Mouse (Mus musculus): ENCODE results near the gene Ilf3. TPM values are rescaled to one million over a fixed set of nuclear protein-coding genes. Genes with fewer than 3 reads are reported as not detected.
A peak's percentile ranks its signal among the peaks of the same experiment; 100 is the strongest.
"Not testable (repeated sequence)": the region's sequence is repeated elsewhere in the genome, so short reads cannot be mapped to it uniquely, and the experiment has no call there.

Gene Ilf3
- polyA plus RNA-seq (2016; fragmentation: Nextera tagmentation; extraction: Ambion mirVana) = 84.1 and 85.3 TPM in 2 replicates

DNA sequence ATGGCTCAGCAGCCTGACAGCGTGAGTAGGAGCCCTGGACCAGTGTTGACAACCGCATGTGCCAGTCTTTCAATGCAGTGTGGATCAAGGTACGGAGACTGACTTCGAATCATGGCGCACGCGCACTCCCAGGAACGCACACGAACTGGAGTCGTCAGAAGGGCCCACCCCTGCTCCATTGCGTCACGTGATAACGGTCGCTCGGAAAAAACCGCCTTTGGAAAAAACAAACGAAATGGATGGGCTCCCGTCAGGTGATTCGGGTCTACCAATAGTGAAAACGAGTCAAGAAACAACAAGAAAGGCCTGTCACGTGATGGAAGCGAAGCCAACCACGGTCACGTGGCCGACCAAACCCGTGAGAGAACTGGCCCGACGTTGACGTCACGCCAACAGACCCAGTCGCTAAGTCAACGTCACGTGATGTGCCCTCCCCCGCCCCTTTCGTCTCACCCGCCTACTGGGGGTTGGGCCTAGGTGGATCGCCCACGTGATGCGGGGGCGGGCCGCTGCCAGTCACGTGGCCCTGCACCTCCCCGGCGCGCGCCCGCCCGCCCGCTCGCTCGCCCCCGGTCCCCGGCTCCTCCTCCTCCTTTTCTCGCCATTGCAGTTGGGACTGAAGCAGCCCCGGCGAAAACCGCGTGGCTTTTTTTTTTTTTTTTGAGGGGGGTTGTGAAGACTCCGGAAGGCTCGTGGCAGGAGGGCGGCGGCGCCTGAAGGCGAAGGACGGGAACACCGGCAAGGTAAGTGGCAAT, at the start of gene Ilf3:
TSS of gene Ilf3 (plus strand) at position 515 of the 755 bp plus-strand sequence.
- H3K4me3 ChIP-seq = peak within 1 kb of the TSS; percentile 72
- H3K27ac ChIP-seq = peak within 1 kb of the TSS; percentile 92
- H3K9me3 ChIP-seq (replicated peaks) = no peaks in the 10 kb centered on the region
- peak within 1 kb of the TSS; percentile 76 for H3K9ac ChIP-seq
- peaks cover 15% of the 10 kb centered on the region for H3K36me3 ChIP-seq
- peaks cover 47% of the 10 kb centered on the region for H3K4me1 ChIP-seq
- peak within 1 kb of the TSS; percentile 75 for H3K4me2 ChIP-seq
- 1% methylated on average over 61 of the region's 66 CpGs for WGBS (ENCODE audit: insufficient replicate concordance)
- H3K27me3 ChIP-seq (replicated peaks) = peaks cover 7% of the 10 kb centered on the region; the same call in 1 of the 2 replicates
- ATAC-seq = peak; percentile 89

DNA sequence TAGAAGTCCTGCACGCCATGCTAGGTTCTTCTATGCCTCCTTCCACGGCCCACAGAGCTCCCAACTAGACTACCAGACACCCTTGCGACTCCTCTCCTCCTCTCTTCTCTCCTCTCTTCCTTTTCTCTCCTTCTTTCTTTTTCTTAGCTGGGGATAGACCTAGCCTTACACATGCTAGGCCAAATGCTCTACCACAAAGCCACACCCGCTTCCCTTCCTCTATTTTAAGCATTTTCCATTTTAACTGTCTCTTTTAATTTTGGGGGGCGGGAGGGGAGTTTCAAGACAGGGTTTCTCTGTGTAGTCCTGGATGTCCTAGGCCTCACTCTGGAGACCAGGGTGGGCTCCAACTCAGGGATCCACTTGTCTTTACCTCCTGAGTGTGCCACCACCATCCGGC, 48.9 kb upstream of the Ilf3 start:
- 64% methylated on average over 6 of the region's 6 CpGs for WGBS (ENCODE audit: insufficient replicate concordance)
- peak overlapping the region; percentile 23; the same call in 1 of the 2 replicates for H3K27ac ChIP-seq

DNA sequence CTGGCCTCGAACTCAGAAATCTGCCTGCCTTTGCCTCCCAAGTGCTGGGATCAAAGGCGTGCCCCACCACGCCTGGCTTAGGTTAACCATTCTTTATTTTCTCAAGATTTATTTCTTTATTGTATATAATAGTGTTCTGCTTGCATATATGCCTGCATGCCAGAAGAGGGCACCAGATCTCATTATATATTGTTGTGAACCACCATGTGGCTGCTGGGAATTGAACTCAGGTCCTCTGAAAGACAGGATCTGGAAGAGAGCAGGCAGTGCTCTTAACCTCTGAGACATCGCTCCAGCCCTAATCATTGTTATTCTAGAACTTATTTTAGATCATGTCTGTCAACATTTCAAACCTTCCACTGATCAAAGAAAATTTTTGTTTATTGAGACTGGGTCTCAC, 48.2 kb upstream of the Ilf3 start:
- Histone ChIP-seq H3K36me3 (no peaks in the 10 kb centered on the region), H3K27ac (no peak overlapping the region), H3K27me3 (replicated peaks) (no peaks in the 10 kb centered on the region), H3K4me2 (no peak overlapping the region), H3K4me1 (peaks cover 69% of the 10 kb centered on the region), H3K9me3 (replicated peaks) (peaks cover 4% of the 10 kb centered on the region; the same call in 1 of the 2 replicates), H3K4me3 (no peak overlapping the region), H3K9ac (no peak overlapping the region)
- no peak for ATAC-seq
- WGBS (ENCODE audit: insufficient replicate concordance) = 89% methylated on average over 4 of the region's 4 CpGs

More for the DNA sequence above, 48.9 kb upstream of the Ilf3 start:
- no peaks in the 10 kb centered on the region for H3K36me3 ChIP-seq
- H3K4me1 ChIP-seq = peaks cover 71% of the 10 kb centered on the region
- no peak overlapping the region for H3K9ac ChIP-seq
- peaks cover 4% of the 10 kb centered on the region; the same call in 1 of the 2 replicates for H3K9me3 ChIP-seq (replicated peaks)
- H3K27me3 ChIP-seq (replicated peaks) = no peaks in the 10 kb centered on the region
- no peak overlapping the region for H3K4me3 ChIP-seq
- H3K4me2 ChIP-seq = no peak overlapping the region
- no peak for ATAC-seq

DNA sequence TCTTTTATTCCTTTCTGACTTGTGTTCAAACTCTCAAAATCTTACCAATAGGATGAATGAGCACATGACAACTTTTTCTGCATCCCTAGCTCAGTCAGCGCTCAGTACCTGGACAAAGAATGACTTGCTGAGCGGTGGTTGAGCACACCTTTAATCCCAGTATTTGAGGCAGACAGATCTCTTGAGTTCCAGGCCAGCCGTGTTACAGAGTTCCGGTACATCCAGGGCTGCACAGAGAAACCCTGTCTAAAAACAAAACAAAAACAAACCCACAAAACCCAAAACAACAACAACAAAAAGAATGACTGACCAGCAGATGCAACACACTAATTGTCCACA, 47.4 kb upstream of the Ilf3 start:
- H3K4me1 ChIP-seq = peaks cover 65% of the 10 kb centered on the region
- ATAC-seq = no peak; the same call in 1 of the 2 replicates
- peak overlapping the region; percentile 82; the same call in 1 of the 2 replicates for H3K27ac ChIP-seq

DNA sequence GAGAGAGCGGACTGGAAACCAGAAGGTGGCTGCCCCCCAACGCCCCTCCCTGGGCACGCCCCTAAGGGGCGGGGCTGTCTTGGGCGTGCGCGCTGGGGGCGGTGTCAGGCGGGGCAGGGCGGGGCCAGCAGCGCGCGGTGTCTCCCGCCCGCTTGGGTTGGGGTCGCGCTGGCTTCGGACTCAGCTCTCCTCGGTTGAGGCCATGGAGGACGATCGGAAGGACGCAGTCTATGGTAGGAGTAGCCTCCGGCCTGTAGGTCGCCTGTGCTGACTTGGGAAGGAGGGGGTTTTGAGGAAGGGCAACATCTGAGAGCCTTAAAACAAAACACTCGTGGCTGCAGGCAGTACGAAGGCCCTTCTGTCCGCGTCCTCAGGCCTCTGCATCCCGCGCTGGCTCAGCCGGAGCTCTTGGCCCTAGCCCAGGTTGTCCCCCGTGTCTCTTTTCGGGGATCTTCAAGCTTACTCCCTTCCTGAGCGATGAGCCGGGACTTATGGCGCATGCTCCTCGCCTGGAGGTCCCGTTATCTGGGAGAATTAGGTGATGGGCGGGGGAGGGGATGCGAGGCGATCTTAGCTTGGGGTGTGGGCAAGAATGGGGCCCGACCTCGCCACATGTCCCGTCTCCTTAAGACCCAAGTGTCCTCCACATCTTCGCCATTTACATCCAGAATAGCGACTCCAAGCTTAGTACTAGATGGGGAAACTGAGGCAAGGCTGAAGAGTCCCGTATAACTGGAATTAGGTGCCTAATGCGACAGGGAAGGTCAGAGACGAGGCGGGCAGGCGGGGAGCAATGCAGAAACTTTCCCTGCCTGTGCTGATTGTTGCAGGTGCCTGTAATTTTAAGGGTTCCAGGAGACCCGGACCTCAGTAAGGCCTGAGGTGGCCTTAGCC, 46.8 kb upstream of the Ilf3 start, which contains the start of gene Slc44a2:
TSS of gene Slc44a2 (plus strand) at position 80 of the 894 bp plus-strand sequence.
- under 1% methylated on average over 52 of the region's 52 CpGs for WGBS (ENCODE audit: insufficient replicate concordance)
- H3K27ac ChIP-seq = peak within 1 kb of the TSS; percentile 82
- peak within 1 kb of the TSS; percentile 90 for H3K4me2 ChIP-seq
- H3K27me3 ChIP-seq (replicated peaks) = no peaks in the 10 kb centered on the region
- H3K36me3 ChIP-seq = no peaks in the 10 kb centered on the region; the same call in 1 of the 2 replicates
- peaks cover 62% of the 10 kb centered on the region for H3K4me1 ChIP-seq
- H3K9me3 ChIP-seq (replicated peaks) = peaks cover 4% of the 10 kb centered on the region; the same call in 1 of the 2 replicates
- H3K4me3 ChIP-seq = peak within 1 kb of the TSS; percentile 68
- ATAC-seq = peak; percentile 89
- peak within 1 kb of the TSS; percentile 80 for H3K9ac ChIP-seq

More for the DNA sequence above, 47.4 kb upstream of the Ilf3 start:
- H3K4me3 ChIP-seq = peak overlapping the region; percentile 68
- no peaks in the 10 kb centered on the region for H3K27me3 ChIP-seq (replicated peaks)
- H3K4me2 ChIP-seq = peak overlapping the region; percentile 90
- no peaks in the 10 kb centered on the region; the same call in 1 of the 2 replicates for H3K36me3 ChIP-seq
- H3K9ac ChIP-seq = peak overlapping the region; percentile 80; the same call in 1 of the 2 replicates
- WGBS (ENCODE audit: insufficient replicate concordance) = 33% methylated on average over 4 of the region's 4 CpGs
- H3K9me3 ChIP-seq (replicated peaks) = peaks cover 4% of the 10 kb centered on the region; the same call in 1 of the 2 replicates

DNA sequence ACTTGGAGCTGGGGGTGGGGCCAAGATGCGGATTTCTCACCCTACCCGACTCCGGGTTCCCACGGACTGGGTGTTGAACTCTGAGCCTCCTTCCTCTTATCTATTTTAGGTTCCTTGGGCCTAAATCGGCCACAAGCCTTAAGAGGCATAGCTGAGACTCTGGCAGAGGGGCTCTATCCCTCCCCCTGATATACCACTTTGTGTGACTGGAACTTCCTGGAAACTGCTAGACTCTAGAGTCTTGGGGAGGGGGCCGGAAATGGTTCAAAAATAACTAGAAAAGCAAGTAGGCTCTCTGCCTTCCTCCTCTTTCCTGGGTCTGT, 46.2 kb upstream of the Ilf3 start:
- ATAC-seq = peak; percentile 68
- 2% methylated on average over 6 of the region's 6 CpGs for WGBS (ENCODE audit: insufficient replicate concordance)
- Histone ChIP-seq H3K27ac (peak overlapping the region; percentile 82), H3K4me2 (peak overlapping the region; percentile 90), H3K9me3 (replicated peaks) (peaks cover 4% of the 10 kb centered on the region; the same call in 1 of the 2 replicates), H3K27me3 (replicated peaks) (no peaks in the 10 kb centered on the region), H3K4me3 (peak overlapping the region; percentile 68), H3K4me1 (peaks cover 60% of the 10 kb centered on the region), H3K9ac (peak overlapping the region; percentile 80), H3K36me3 (no peaks in the 10 kb centered on the region; the same call in 1 of the 2 replicates)

DNA sequence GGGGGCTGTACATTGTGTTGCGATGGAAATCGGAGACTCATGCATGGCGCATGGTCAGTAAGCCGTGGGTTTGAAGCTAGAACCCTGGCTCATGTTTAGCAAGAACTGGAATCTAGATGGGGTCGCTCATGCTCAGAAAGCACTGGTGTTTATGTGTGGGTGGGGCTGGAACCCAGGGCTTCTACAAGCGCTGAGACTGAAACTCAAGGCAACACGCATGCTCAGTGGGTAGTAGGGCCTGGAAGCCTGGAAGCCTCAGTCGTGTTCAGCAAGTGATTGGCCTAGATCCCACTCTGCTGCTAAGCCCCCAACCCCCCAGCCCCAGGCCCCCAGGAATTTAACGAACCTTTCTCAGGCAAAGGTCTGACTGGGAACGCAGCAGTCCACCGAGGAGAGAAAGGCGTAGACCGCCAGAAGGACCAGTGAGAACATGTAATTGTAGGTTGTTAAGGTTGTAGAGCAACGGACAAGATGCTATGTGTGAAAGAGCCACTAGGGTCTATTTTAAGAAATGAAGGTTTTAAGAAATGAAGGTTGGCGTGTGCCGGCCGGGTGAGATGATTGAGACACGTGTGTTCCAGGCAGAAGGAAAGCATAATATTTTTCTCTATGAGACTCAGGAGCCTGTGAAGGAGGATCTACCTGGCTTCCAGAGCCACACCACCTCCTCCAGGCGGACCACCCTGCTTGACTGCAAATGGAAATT, 45.3 kb upstream of the Ilf3 start:
- H3K27ac ChIP-seq = peak overlapping the region; percentile 82
- H3K4me1 ChIP-seq = peaks cover 64% of the 10 kb centered on the region
- peak overlapping the region; percentile 68 for H3K4me3 ChIP-seq
- no peak for ATAC-seq
- H3K27me3 ChIP-seq (replicated peaks) = no peaks in the 10 kb centered on the region
- no peaks in the 10 kb centered on the region; the same call in 1 of the 2 replicates for H3K36me3 ChIP-seq
- WGBS (ENCODE audit: insufficient replicate concordance) = 60% methylated on average over 19 of the region's 19 CpGs
- H3K4me2 ChIP-seq = peak overlapping the region; percentile 90
- peak overlapping the region; percentile 80 for H3K9ac ChIP-seq
- peaks cover 4% of the 10 kb centered on the region; the same call in 1 of the 2 replicates for H3K9me3 ChIP-seq (replicated peaks)

DNA sequence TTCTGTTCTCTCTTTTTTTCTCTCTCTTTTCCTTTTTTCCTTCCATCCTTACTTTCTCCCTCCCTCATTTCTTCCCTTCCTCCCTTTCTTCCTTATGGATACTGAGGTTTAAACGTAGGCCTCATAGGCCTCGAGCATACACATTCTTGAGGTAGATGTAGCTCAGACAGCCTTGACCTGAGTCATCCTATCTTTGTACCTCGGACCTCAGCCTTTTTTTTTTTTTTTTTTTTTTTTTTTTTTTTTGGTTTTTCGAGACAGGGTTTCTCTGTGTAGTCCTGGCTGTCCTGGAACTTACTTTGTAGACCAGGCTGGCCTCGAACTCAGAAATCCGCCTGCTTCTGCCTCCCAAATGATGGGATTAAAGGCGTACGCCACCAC, 44.8 kb upstream of the Ilf3 start:
- not testable (repeated sequence) for H3K4me3 ChIP-seq; H3K36me3 ChIP-seq; H3K27ac ChIP-seq; ATAC-seq; H3K9me3 ChIP-seq (replicated peaks); H3K27me3 ChIP-seq (replicated peaks)
- 66% methylated on average over 8 of the region's 8 CpGs for WGBS (ENCODE audit: insufficient replicate concordance)
- Histone ChIP-seq H3K4me1 (peaks cover 69% of the 10 kb centered on the region), H3K4me2 (peak overlapping the region; percentile 90), H3K9ac (peak overlapping the region; percentile 4; the same call in 1 of the 2 replicates)

DNA sequence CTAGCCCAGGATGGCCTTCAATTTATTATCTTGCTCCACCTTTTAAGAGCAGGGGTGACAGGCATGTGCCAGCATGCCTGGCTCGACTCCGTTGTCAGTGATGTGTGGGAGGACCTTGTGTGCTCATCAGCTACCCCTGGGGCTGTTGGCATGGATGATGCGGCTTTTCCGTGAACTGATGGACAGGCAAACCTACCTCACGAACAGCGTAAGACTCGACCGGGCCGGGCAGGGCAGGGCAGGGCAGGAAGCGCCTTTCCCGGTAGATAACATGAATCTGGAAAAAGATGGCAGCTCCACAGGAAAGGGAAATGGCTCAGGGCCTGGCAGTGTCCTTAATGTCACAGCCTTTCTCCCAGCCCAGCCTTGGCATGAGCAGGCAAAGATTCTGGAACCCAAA, 43.4 kb upstream of the Ilf3 start:
- Histone ChIP-seq H3K36me3 (no peaks in the 10 kb centered on the region; the same call in 1 of the 2 replicates), H3K4me2 (no peak overlapping the region), H3K27me3 (replicated peaks) (no peaks in the 10 kb centered on the region), H3K27ac (no peak overlapping the region), H3K9me3 (replicated peaks) (peaks cover 4% of the 10 kb centered on the region; the same call in 1 of the 2 replicates), H3K9ac (no peak overlapping the region), H3K4me1 (peaks cover 71% of the 10 kb centered on the region), H3K4me3 (no peak overlapping the region)
- ATAC-seq = no peak
- WGBS (ENCODE audit: insufficient replicate concordance) = 33% methylated on average over 11 of the region's 11 CpGs

DNA sequence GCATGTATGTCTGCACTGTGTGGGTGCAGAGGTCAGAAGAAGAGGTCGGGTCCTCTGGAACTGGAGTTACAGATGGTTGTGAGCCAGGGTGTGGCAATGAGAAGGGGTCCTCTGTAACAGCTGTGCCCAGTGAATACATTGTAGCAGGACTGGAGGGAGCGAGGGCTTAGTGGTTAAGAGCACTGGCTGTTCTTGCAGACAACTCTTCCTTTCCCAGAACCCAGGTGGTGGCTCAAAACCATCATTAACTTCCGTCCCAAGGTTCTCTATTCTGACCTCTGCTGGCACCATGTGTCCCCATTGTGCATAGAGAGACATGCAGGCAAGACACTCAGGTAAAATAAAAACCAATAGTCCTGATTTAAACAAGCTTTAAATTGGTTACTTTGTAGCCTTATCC, 40.1 kb upstream of the Ilf3 start:
- H3K36me3 ChIP-seq = peaks cover 3% of the 10 kb centered on the region; the same call in 1 of the 2 replicates
- H3K4me1 ChIP-seq = peaks cover 70% of the 10 kb centered on the region
- no peak overlapping the region for H3K4me2 ChIP-seq
- no peaks in the 10 kb centered on the region for H3K27me3 ChIP-seq (replicated peaks)
- H3K4me3 ChIP-seq = no peak overlapping the region
- ATAC-seq = no peak
- peak overlapping the region; percentile 17; the same call in 1 of the 2 replicates for H3K27ac ChIP-seq
- H3K9me3 ChIP-seq (replicated peaks) = no peaks in the 10 kb centered on the region
- H3K9ac ChIP-seq = no peak overlapping the region
- 33% methylated on average over 3 of the region's 3 CpGs for WGBS (ENCODE audit: insufficient replicate concordance)

DNA sequence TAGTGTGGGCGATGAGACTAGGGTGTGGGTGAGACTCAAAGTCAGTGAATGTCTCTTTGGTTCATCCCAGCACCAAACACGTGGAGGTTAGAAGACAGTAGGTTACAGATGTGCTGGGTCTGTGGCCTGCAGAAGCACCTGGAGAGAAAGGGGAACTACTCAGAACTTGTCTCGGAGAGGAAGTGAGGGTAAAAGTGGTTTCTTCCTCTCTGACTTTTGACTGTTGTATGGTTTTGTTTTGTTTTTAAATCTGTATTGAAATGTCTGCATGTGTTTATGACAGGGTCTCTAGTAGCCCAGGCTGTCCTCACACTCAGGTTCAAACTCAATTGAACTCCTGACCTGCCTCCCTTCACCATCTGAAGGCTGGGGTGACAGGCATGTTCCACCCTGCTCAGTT, 39.6 kb upstream of the Ilf3 start:
- Histone ChIP-seq H3K4me2 (no peak overlapping the region), H3K36me3 (peaks cover 3% of the 10 kb centered on the region; the same call in 1 of the 2 replicates), H3K9ac (no peak overlapping the region), H3K27me3 (replicated peaks) (no peaks in the 10 kb centered on the region), H3K4me3 (no peak overlapping the region), H3K4me1 (peaks cover 71% of the 10 kb centered on the region), H3K27ac (no peak overlapping the region), H3K9me3 (replicated peaks) (no peaks in the 10 kb centered on the region)
- ATAC-seq = no peak
- 36% methylated on average over 3 of the region's 3 CpGs for WGBS (ENCODE audit: insufficient replicate concordance)
